Mouse (Mus musculus): ENCODE data around the gene Ipo9. TPM values are rescaled to one million over a fixed set of nuclear protein-coding genes. Genes with fewer than 3 reads are reported as not detected.

Gene Ipo9
- polyA plus RNA-seq, 1 experiment, result 47.8 TPM

- DNase-seq (ENCODE audit: low spot score), result no peak
Measured at GRCm38 (mm10) chr1:135368982-135369381, 61.3 kb downstream of the Ipo9 start.

- DNase-seq (ENCODE audit: low spot score), result peak; percentile 77
Measured at GRCm38 (mm10) chr1:135368245-135368644, 62.1 kb downstream of the Ipo9 start.

GRCm38 (mm10) chr1:135367595-135367994 is 62.7 kb downstream of the Ipo9 start:
- DNase-seq (ENCODE audit: low spot score), result no peak

- no peak for DNase-seq (ENCODE audit: low spot score)
Measured at GRCm38 (mm10) chr1:135367005-135367404, 63.3 kb downstream of the Ipo9 start.

- DNase-seq (ENCODE audit: low spot score), result no peak
Measured at GRCm38 (mm10) chr1:135366380-135366779, 63.9 kb downstream of the Ipo9 start.

- no peak for DNase-seq (ENCODE audit: low spot score)
Measured at GRCm38 (mm10) chr1:135363446-135363845, 66.9 kb downstream of the Ipo9 start.

GRCm38 (mm10) chr1:135362115-135362514 is 68.2 kb downstream of the Ipo9 start:
- DNase-seq (ENCODE audit: low spot score), result no peak

GRCm38 (mm10) chr1:135361491-135361890 is 68.8 kb downstream of the Ipo9 start:
- no peak for DNase-seq (ENCODE audit: low spot score)

GRCm38 (mm10) chr1:135359071-135359470 is 71.2 kb downstream of the Ipo9 start:
- DNase-seq (ENCODE audit: low spot score), result no peak

GRCm38 (mm10) chr1:135351953-135352352 is 78.3 kb downstream of the Ipo9 start:
- DNase-seq (ENCODE audit: low spot score), result no peak

- DNase-seq (ENCODE audit: low spot score), result no peak
Measured at GRCm38 (mm10) chr1:135347498-135348169, 82.7 kb downstream of the Ipo9 start.

GRCm38 (mm10) chr1:135346891-135347290 is 83.4 kb downstream of the Ipo9 start:
- no peak for DNase-seq (ENCODE audit: low spot score)

- no peak for DNase-seq (ENCODE audit: low spot score)
Measured at GRCm38 (mm10) chr1:135344026-135344425, 86.3 kb downstream of the Ipo9 start.

- no peak for DNase-seq (ENCODE audit: low spot score)
Measured at GRCm38 (mm10) chr1:135341947-135342346, 88.4 kb downstream of the Ipo9 start.

Other genes starting within 250 kb of the Ipo9 start
- 46.7 and 50.1 TPM in 2 replicates for gene Elf3, start 171.9 kb downstream of the Ipo9 start, polyA plus RNA-seq (2012; rRNA removed)
- 46.6 and 55.6 TPM in 2 replicates for gene Rnpep, start 146.4 kb downstream of the Ipo9 start, polyA plus RNA-seq (2012; rRNA removed)
- 80.8 and 92.8 TPM in 2 replicates for gene Timm17a, start 116.7 kb downstream of the Ipo9 start, polyA plus RNA-seq (2012; rRNA removed)
- 146 and 250 TPM in 2 replicates for gene Lmod1, start 105.7 kb downstream of the Ipo9 start, polyA plus RNA-seq (2012; rRNA removed)
- 16.8 and 17.7 TPM in 2 replicates for gene Shisa4, start 55.3 kb downstream of the Ipo9 start, polyA plus RNA-seq (2012; rRNA removed)
- gene Nav1, start 176.8 kb upstream of the Ipo9 start, polyA plus RNA-seq (2012; rRNA removed), result 25.0 and 40.9 TPM in 2 replicates

Measured in urinary bladder, adult 2 months (tissue).